Mouse (Mus musculus) thymus, postnatal 14 days (tissue): ENCODE measurements around the gene Inpp5e.
"Not testable (repeated sequence)": the region's sequence is repeated elsewhere in the genome, so short reads cannot be mapped to it uniquely, and the experiment has no call there.

ENCODE experiments used
- DNase-seq: peaks from one replicate; pipeline ENCODE4 v3.0.0; 2021

Inpp5e gene

DNA sequence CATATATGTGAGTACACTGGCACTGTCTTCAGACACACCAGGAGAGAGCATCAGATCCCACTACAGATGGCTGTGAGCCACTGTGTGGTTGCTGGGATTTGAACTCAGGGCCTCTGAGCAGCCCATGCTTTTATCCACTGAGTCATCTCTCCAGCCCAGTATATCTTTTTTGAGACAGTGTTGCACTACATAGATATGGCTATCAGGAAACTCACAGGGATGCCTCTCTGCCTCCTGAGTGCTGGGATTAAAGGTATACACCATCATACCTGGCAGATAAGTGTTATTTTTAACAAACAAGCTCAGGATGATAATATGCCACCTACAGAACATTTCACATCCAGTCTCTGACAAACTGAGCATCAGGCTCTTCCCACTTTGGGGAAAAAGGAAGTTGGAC is 8.1 kb upstream of the Inpp5e start:
- DNase-seq: no peak

- DNase-seq: no peak
Observed at GRCm38 (mm10) chr2:26410931-26411411, 2.0 kb upstream of the Inpp5e start.

GRCm38 (mm10) chr2:26410091-26410490 is 1.1 kb upstream of the Inpp5e start:
- DNase-seq: no peak

DNA sequence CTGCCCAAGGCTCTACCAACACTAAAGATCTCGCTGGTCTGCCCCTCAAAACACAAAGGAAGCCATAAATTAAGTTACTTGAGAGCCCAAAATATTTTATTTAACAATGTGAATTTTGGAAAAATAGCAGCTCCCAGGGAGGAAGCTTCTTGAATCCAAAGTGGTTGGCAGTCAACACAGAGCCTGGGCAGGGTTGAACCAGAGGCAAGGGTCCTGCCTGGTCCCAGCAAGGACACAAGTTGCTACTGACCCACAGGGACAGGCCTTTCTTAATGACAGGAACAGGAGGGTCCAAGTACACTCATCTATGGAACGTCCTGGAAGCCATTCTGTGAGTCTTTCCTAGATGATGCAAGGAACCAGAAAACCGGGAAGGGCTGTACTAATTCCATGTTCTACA is 359 bp upstream of the Inpp5e start:
- DNase-seq: no peak

DNA sequence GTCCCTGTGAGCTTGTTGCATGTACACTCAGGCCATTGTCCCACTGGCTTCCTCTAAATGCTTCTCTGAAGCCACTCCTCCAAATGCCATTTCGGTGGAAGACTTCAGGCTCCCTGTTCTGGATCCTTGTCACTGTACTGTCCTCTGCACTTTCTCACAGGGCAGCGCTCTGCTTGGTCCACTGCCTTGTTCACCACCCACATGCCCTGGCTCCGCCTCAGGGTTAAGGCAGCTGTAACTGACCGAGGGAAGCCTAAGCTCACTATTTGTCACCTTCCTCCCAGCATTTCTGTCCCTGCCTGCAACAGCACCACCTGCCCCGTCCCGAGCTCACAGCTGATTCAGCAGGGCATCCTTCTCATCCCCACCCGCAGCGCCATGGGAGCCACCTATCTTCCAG is 5.7 kb downstream of the Inpp5e start:
- DNase-seq: no peak

GRCm38 (mm10) chr2:26402265-26402664 is 6.7 kb downstream of the Inpp5e start:
- DNase-seq: no peak

- no peak for DNase-seq
Observed at GRCm38 (mm10) chr2:26401023-26401422, 8.0 kb downstream of the Inpp5e start.

DNA sequence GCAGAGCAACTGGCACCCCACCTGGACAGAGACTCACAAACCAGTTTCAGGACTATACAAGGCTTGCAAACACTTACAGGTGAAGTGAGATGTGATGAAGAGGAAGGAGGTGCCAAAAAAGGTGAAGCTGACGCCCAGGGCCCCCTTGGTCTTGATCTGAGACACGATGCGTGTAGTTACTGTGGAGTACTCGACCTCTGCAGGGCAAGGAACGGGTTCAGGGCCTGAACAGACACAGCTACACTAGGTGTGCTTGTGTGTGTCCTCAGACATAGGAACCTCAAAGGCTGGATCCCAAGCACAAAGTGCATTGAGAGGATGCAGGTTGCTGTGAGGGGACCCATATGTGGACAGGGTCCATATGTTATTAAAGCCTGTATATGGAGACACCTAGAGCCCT is 8.7 kb downstream of the Inpp5e start:
- no peak for DNase-seq

- no peak for DNase-seq
Observed at GRCm38 (mm10) chr2:26399647-26400046, 9.4 kb downstream of the Inpp5e start.

GRCm38 (mm10) chr2:26398978-26399377 is 10.0 kb downstream of the Inpp5e start:
- DNase-seq: no peak

GRCm38 (mm10) chr2:26391617-26392016 is 17.4 kb downstream of the Inpp5e start:
- no peak for DNase-seq

GRCm38 (mm10) chr2:26390954-26391353 is 18.0 kb downstream of the Inpp5e start:
- DNase-seq: no peak

- peak; percentile 90 for DNase-seq
Observed at GRCm38 (mm10) chr2:26389154-26389690, 19.8 kb downstream of the Inpp5e start, which contains the start of the genes Entr1 and Pmpca. Entr1 (minus strand) TSS chr2:26389316. Pmpca (plus strand) TSS chr2:26389339.

- DNase-seq: no peak
Observed at GRCm38 (mm10) chr2:26388682-26389153, 20.3 kb downstream of the Inpp5e start.

DNA sequence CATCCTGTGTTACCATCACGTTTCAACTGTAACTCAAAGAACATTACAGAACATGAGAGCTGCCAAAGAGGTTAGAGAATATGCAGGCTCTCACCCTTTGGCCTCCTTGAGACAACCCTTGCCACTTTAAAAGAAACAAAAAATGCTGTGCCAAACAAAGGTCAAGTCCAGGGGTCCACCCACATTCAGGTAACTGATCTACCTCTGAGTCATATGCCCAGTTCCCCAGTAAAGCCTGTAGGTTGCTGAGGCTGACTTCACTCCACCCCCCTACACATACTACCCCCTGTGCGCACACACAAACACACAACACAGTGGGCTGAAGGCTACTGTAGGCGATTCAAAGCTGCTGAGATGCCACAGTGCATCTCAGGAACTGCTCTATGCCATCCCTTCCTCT is 21.3 kb downstream of the Inpp5e start:
- no peak for DNase-seq

DNA sequence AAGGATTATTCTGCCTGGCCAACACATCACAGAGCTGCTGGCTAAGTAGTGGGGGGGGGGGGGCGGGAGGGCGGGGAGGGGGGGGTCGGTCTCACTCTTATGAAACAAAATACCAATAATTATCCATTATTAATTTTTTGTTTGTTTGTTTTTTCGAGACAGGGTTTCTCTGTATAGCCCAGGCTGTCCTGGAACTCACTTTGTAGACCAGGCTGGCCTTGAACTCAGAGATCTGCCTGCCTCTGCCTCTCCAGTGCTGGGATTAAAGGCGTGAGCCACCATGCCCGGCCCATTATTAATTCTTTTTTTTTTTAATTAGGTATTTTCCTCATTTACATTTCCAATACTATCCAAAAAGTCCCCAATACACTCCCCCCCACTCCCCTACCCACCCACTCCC is 28.1 kb downstream of the Inpp5e start:
- not testable (repeated sequence) for DNase-seq

DNA sequence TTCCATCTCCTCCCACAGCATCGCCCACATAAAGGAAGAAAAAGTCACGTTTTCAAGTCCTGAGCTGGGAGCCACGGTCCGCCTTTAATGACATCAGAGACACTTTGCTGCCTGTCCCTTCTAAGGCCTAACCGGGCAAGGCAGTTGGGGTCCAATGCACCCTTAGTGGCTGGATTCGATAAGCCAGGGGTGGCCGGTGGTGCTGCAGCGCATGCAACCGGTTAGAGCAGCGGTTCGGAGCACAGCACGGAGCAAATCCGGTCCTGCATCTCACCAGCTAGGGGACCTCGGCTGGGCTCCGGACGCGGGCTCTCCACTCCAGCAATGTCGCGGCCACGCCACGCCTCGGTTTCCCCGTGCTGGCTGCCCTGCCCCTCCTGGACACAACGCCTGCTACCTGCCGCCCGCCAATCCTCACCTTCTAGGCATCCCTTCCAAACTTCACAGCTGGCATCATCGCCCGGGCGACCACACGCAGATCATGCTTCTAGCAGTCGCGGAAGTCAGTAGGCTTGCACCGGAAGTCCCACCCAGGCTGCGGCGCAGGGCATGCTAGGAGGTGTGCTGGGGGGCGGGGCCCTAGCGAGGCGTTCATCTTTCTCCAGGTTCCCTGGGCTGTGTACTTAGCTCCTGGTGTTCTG is 28.8 kb downstream of the Inpp5e start, which contains the start of gene Snapc4:
Gene Snapc4 (minus strand): TSS at position 523 of the 641 bp plus-strand sequence.
- peak; percentile 88 for DNase-seq

- no peak for DNase-seq
Observed at GRCm38 (mm10) chr2:26372396-26372795, 36.6 kb downstream of the Inpp5e start.

GRCm38 (mm10) chr2:26368572-26368971 is 40.4 kb downstream of the Inpp5e start:
- DNase-seq: no peak

- no peak for DNase-seq
Observed at GRCm38 (mm10) chr2:26367911-26368310, 41.1 kb downstream of the Inpp5e start.

- no peak for DNase-seq
Observed at GRCm38 (mm10) chr2:26364738-26365465, 44.1 kb downstream of the Inpp5e start.

- DNase-seq: no peak
Observed at GRCm38 (mm10) chr2:26363481-26363880, 45.5 kb downstream of the Inpp5e start.

DNA sequence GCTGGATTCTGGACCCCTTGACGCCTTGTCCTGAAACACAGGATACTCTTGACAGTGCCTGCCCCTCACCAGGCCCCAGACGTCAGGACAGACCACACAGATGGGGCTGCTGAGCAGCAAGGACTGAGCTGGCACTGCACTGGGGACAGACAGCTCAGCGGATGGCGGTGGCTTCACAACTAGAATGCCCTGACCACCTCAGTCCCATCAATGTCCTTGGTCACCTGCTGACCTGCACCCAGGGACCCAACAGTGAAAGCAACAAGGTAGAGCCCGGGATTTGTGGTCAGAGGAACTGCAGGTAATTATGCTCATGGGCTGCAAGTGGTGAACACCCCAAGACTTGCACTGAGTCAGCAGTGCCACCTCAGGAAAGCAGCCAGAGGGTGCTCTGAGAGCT is 46.0 kb downstream of the Inpp5e start:
- no peak for DNase-seq

DNA sequence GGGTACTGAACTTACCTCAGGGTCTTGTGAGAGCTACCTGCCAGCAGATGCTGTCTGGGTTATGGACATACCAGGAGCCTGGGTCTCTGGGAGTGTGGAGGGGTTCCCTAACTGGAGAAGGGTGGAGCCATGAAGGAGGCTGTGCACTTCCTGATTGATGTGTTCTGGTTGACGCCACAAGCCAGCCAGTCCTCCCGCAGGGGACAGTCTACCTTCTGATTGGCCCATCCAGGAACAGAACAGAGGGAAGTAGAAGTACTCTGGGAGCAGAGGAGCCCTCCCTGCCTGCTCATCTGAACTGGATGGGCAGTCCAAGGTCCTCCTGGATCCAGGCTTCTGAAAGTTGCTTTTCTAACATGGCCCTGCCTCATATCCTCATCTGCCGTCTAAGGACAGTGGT is 48.2 kb downstream of the Inpp5e start, which contains the start of gene Card9:
Gene Card9 (minus strand): TSS at position 147 of the 400 bp plus-strand sequence.
- no peak for DNase-seq
